Mouse (Mus musculus): ENCODE data around the gene Cmklr1.

Cmklr1 gene

DNA sequence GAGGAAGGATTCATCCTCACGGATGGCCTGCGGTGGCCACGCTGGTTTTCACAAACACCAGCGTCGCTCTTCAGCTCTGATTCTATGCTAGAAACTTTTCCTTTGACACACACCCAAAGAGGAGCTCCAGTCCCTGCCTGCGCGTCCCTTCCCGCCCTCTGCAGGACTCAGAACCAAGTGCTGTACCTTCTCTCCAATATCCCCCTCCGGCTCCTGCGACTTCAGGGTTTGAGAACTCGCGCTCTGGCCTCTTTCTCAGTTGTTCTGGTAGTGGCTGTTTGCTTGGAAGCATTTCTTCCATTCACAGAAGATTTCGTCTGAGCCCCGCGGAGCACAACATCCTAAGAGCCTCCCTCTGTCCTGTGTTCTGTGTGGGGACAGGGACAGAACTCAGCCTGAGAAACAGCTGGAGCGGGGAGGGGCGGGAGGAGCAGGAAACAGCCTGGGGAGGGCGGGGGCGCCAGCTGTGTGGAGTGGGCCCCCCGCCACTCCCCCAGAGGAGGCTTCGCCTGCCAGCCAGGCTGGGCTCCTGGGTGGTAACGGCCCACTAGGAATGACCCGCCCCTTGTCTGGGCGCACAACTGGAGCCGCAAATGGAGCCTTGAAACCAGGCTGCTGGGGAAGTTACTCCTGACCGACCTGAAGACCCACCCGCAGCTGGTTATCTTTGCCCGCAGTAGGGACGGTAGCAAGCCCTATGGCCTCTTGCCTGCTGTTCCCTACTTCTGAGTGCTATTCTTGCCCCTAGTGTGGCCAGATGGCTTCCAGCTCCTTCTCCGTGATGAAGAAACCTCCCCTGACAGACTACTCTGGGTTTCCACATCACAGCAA, at the start of gene Cmklr1:
Cmklr1 (minus strand) TSS at position 392 of the 831 bp plus-strand sequence.
- peak; percentile 56 for DNase-seq

DNA sequence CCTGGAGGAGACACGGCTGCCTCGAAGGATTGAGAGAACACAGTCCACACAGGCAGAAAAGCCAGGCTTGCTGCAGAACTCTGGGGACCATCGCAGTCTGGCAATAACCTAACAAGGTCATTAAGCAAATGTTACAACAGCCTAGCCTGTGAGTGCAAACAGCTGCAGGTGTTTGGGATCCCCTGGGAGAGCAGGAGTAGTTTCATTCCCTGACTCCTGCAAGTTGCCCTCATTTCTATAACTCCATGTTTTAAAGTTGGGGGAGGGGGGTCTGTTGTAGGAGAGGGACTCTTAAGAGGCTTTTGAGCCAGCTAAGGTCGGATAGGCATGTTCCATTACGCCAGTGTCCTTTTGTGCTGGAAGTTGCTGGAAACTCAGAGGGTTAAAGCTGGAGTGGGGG, 44.2 kb upstream of the Cmklr1 start:
- DNase-seq: peak; percentile 52

DNA sequence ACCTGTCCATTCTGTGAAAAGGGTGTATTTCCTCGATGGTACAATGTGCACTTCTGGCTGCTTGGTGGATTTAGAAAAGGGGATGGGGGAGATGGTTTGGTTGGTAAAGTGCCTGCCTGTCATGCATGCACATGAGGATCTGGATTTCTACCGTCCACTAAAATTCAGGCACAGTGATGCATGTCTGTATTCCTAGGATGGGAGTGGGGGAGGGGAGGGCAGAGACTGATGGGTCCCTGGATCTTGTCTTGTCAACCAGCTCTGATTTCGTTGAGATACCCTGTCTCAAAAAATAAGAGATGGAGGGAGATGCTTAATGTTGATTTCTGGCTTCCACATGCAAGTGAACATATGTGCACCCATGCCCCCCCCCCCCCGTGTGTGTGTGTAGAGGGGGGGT, 43.8 kb upstream of the Cmklr1 start:
- DNase-seq: no peak

DNA sequence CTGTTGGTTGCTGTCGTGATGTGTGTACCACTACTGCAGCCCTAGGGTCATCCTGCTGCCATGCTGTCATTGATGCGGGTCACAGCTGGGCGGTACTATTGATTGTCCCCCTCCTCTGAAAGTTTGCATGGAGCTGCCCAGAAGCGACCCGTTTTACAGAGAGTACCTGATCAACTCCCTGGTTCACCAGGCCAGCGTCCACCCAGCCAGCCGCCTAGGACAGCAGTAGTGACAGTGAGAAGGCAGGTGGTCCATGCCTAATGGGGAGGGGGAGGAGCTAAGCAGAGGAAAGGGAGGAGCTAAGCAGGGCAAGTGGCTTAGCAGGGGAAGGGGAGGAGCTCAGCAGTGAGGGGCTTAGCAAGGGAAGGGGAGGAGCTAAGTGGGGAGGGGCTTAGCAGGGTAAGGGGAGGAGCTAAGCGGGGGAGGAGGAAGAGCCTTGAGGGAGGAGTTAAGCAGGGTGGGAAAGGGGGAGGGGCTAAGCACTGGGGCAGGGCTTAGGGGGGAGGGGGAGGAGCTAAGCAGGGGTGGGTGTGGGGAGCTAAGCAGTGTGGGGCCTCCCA, 43.0 kb upstream of the Cmklr1 start:
- DNase-seq: no peak

DNA sequence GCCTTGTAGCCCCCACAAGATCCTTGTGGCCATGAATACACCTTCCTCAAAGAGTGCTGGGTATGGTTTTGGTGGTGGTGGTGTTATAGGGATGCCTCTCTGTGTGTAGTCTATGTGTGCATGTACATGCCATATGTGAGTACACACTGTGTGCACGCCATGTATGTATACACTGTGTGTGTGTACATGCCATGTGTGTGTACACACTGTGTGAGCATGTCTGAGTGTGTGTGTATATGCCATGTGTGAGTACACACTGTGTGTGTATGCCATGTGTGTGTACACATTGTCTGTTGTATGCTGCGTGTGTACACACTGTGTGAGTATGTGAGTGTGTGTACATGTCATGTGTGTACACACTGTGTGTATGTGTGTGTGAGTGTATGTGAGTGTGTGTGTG, 40.6 kb upstream of the Cmklr1 start:
- no peak for DNase-seq

DNA sequence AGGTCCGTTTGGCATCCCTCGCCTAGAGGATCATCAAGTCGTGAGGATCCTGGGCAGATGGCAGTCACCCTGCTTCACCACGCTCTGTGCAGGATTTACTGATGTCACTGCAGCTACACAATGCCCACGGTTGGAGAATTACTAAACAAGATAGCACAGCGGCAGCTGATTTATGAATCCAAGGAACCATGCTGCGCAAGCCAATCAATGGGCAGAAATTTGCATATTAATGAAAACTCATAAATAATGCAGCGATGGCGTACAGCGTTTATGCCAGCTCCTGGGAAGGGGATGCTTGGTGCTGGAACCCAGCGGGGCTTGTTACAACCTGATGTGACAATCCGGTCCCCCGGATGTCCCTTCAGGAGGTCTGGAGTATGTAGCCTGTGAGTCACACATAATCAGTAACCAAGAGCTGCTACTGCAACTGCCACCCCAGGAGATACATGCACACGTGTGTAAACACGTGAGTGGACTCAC, 39.9 kb upstream of the Cmklr1 start:
- DNase-seq: peak; percentile 19

DNA sequence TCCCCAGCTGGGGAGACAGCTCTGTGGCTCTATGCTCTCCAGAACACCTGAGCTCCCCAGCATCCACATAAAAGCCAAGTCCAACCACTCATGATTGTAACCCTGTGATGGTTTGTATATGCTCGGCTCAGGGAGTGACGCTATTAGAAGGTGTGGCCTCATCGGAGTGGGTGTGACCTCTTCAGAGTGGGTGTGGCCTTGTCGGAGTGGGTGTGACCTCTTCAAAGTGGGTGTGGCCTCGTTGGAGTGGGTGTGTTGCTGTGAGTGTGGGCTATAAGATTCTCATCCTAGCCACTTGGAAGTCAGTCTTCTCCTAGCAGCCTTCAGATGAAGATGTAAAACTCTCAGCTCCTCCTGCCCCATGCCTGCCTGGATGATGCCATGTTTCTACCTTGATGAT, 37.3 kb upstream of the Cmklr1 start:
- no peak for DNase-seq

DNA sequence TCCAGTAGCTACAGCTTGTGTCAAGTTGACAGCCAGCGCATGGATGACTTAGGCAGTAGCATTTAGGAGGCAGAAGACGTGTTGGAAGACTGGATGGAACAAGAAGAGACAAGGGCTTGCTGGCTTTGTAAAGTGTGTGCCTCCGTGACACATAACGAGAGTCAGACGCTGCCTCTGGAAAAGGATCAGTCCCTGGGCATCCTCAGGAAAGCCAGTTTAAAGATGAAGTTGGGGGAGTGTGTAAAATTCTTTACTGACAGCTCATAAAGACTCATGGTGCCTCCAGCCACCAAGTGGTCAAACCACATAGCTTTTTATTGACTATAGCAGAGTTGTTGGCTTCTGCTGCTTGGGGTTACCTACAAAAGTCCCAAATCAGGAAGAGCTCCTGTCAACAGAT, 35.2 kb upstream of the Cmklr1 start:
- DNase-seq: no peak

DNA sequence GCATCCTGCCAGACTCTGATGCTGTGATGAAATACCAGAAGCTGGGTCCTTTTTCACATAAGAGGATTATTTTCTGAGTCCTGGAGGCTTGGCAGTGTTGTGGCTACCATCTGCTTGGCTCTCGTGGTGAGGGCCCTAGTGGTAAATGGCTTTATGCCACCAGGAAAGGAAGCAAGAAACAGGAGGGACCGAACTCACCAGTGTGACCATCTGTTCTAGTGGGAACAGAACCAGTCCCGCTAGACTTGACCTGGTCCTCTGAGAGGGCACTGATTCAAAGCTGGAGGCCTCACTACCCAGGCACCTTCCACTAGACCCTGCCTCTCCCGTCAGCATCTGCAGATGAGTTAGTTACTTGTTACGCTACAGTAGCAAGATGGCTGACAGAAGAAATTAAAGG, 33.0 kb upstream of the Cmklr1 start:
- no peak for DNase-seq

DNA sequence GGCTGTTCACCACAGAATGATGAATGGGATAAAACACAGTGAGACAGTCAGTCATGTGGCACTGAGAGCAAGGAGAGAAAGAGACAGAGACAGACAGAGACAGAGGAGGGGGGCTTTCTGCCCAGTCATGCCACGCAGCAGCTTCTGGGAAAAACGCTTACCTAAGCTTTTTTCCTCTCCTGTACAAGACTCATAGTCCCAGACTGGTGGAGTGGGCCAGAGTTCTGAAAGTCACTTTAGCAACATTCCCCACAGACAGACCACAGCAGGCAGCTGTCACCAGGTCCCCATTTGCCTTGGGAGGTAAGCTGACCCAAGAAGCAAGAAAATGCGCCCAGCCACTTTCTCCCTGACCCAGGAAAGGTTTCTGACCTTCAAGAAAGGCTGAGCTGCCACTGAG, 32.2 kb upstream of the Cmklr1 start:
- DNase-seq: no peak

DNA sequence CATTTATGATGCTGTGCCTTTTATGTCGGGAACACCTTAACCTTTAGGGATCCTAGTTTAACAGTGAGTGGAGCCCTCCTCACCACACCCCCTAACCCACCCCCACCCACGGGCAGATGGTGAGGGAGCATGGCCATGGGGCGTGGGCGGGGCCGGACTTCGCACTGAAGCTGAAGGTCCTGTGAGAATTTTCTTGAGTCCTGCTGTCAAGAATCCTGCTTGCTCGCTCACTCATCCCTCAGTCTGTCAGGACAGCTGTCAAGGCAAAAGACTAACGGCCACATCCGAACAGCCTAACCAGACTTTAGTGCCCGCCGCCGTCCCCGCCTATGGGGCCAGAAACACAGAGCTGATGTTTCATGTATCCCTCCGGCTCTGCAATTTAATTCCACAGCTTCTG, 31.0 kb upstream of the Cmklr1 start:
- DNase-seq: no peak

DNA sequence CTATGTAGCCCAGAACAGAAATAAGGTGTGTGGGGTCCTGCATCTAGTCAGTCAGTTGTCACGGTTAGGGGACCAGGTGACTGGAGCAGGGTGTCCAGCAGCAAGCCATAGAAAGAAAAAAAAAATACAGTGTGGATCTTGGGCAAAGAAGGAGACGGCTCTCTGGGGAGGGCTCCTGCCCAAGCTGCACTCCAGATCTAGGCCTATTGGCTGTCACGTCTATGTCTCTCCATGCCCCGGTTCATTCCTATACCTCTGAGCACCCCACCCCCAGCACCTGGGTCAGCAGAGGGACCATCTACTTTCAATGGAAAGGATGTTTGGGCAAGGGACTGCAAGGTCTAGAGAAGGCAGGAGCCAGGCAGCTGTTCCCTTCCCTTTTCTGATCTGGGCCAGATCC, 29.3 kb upstream of the Cmklr1 start:
- no peak for DNase-seq

DNA sequence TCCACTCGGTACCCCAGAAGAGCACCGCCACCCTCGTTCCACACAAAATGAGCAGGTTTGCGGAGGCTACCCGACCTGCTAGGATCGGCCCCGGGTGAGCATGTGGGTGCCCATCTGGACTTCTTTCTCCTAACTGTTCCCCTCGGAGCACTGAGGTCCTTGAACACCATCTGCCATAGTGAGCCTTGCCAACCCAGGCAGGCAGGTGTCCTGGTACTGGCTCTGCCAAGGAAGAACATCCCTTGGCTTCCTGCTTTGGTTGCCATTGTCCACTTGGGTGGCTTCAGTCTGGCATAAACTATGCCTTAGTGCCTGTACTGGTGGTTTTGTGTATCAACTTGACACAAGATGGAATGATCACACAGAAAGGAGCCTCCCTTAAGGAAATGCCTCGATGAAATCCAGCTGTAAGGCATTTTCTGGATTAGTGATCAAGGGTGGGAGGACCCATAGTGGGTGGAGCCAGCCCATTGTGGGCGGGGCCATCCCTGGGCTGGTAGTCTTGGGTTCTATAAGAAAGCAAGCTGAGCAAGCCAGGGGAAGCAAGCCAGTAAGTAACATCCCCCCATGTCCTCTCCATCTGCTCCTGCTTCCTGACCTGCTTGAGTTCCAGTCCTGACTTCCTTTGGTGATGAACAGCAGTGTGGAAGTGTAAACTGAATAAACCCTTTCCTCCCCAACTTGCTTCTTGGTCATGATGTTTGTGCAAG, 28.7 kb upstream of the Cmklr1 start:
- no peak for DNase-seq

DNA sequence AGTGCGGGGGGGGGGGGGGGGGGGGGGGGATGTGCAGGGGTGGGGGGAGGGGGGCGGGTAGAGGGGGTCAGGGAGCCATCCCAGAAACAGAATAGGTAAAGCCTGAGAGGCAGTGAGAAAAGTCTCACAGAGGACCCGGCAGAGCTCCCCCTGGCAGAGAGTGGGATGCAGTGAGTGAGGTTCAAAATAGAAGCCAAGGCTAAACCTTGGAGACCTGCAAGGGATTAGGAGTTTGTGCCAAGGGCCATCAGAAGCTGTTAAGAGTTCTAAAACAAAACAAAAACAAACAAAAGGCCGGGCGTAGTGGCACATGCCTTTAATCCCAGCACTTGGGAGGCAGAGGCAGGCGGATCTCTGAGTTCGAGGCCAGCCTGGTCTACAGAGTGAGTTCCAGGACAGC, 27.3 kb upstream of the Cmklr1 start:
- DNase-seq: no peak

DNA sequence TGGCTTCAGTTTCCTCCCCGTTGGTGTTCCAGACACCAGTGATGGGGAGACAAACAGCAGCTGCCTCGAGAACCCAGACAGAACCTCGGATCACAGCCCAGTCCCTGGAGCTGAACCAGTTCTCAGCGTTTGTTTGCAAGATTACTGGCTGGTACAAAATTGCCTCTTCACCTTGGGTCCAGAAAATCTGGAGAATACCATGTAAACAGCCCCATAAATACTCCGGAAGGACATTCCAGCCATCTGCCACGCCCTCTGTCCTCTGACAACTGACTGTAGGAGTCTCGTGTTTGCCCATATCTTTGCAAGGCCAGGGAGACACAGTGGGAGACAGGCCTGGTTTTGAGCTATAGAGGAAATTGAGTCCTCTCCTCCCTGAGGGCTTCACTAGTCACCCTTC, 24.6 kb upstream of the Cmklr1 start:
- DNase-seq: no peak

DNA sequence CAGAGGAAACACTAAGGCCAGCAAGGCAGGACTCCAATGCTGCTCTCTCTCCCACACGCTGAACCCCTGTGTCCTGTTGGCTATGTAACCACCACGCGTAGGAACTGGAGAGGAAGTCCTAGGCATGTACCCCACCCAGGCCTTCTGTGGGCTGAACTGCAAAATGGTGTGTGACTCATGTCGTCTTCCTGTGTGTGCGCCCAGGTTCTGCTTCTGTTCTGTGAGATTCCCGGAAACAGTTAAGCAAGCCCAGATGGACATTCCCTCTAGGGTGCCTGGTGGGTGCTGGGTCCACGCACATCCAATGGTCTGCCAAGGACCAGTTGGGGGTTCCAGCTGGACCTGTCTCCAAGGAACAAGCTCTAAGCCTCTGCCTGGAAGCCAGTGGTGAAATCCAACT, 22.2 kb upstream of the Cmklr1 start:
- DNase-seq: no peak

DNA sequence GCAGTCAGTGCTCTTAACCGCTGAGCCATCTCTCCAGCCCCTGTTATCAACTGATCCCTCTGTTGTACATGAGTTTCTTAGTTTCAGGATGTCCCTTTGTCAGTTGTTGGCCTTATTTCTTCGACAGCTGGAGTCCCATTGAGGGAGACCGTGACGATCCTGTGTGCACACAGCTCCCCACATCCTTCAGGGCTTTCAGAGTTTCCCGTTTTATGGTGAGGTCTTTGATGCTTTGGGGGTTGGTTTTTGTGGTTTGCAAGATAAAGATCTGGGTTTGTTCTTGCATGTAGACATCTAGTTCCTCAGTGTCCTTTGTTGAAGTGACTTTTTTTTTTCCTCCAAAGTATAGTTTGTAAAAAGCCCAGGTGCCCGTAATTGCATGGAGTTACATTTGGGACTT, 20.4 kb upstream of the Cmklr1 start:
- DNase-seq: no peak

DNA sequence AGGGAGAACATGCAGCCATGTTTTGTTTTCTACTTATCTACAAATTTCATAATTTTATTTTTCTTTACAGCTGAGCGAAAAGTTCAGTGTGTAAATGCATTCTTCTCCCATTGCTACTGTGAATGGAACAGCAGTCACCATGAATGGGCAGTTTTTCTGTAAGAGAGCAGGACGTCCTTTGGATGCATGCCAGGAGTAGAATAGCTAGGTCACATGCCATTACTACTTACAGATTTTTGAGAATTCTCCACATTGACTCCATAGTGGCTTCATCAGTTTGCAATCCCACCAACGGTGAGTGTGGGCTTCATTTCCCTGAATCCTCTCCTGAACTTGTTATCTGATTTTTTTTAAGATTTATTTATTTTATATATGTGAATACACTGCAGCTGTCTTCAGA, 19.9 kb upstream of the Cmklr1 start:
- no peak for DNase-seq

DNA sequence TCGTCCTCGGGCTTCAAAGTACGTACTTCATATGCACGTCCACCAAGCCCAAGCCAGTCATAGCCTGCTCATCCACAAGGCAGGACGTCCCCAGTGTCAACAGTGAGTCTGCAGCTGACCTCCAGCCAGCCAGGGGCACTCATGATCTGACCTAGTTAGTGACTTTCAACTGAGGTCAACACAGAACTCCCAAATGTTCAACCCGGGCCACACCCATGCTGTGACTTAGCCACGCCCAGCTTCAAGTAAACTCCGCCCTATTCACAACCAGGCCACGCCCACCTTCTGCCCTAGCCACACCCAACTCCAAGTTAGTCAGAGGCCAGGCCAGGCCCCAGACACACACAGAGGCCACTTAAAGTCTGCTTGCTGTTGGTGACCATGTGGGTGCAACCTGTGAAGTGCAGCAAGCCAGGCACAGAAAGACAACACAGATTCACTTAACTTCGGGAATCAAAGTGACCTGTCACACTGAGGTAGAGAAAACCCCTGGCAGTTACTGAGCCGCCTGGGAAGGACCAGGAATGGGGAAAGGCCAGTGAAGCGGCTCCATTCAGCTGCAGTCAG, 14.5 kb upstream of the Cmklr1 start:
- DNase-seq: no peak

DNA sequence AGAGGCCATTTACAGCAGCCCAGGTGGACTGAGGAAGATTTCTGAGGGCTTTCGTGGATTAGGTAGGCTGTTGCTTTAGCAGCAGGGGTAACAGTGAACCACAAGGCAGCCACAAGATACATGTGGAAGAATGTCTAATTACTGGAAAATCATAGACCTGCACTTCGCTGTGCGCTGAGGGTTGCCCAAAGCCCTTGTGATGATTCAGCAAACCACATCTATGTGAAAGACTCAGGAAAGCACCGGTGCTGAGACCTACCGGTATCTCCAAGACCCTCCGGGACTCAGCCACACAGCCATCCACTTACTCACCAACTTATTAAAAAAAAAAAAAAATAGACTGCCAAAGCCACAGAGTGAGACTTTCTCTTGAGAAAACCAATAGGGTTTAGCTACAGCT, 13.9 kb upstream of the Cmklr1 start:
- no peak for DNase-seq

DNA sequence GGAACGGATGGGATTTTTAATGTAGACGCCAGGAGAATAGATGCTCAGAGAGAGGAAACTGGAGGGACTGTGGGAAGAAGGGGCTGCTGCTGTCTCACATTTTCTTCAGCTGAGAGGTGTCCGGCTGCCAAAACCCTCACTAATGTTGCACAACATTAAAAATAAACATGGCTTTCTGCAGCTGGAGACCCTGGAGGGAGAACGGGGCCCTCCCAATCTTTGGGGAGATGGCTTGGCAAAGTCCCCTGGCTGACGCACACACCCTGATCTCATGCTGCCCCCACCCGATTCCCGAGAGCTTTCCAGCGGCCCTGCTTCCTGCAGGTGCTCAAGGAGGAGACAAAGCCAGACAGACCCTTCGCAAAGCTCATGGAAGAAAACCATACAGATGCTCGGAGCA, 10.6 kb upstream of the Cmklr1 start:
- no peak for DNase-seq

DNA sequence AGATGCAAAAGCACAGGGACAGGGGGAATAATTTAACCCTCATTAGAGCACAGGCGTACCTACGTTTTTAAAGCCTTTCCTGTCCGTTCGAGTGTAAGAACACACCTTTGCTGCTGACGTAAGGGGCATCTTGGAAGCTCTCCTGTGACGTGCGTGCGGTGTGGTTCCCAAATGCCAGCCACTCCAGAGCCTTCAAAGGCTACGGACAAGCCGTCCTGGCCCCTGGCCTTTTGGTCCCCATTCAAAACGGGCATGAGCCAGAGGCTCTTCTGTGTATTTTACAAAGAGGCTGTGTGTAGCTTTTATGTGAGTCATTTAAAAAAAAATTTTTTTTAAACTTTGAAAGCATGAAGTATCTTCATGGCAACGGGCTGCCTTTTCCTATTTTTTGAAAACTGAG, 4.6 kb upstream of the Cmklr1 start:
- no peak for DNase-seq

DNA sequence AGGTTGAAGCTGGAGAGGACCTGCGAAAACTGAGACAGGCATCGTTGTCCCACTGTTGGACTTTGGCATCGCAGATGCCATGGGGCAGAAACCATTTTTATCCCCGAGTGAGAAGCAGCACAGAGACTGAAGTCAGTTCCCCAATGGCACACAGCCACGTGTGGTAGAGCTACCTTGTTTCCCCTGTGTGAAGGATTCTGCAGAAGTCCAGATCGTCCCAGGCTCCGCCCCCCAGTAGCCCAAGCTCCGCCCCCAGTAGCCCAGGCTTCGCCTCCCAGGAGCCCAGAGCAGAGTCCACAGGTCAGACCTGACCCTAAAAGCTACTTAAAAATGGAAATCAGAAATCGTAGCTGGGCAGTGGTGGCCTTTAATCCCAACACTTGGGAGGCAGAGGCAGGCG, 4.0 kb upstream of the Cmklr1 start:
- DNase-seq: no peak

DNA sequence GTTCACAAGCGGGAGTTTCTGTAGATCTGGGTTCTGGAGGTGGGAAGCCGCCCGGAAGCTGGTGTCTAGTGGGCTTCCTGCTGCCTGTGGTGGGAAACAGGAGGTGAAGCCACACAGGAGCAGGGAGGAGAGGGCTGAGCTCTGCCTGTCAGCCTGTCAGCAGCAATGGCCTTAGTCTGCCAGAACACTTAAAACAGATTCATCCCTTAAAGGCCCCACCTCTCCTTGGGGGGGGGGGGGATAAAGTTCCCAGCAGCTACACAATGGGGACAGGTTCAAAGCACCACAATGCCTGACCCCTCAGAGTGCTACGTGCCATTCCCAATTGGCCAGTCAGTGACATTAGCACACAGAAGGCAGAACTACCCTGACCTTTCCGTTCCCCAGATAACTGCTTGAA, 2.0 kb upstream of the Cmklr1 start:
- no peak for DNase-seq

Data from embryo, embryonic 11 days (tissue).